Mouse (Mus musculus) embryonic facial prominence, embryonic 14.5 days (tissue): ENCODE data around the gene Idh3b. TPM values are rescaled to one million over a fixed set of nuclear protein-coding genes. Genes with fewer than 3 reads are reported as not detected.

ENCODE experiments used
- ATAC-seq: fragments of 200-750 bp; cut with Nextera tagmentation; 2 replicates; pipeline ENCODE4 v1.8.0; 2017; ENCODE audit warnings: low read depth, moderate number of reproducible peaks, moderate TSS enrichment
- DNase-seq: peaks from one replicate; pipeline ENCODE4 v3.0.0-alpha.2; 2015; ENCODE audit warnings: low spot score
- H3K27ac ChIP-seq: fragments of 300-500 bp; sonication (generic); replicated peaks from 2 replicates; pipeline ENCODE4 v1.5.1; 2014; ENCODE audit warnings: low read depth, mild to moderate bottlenecking, low read length, moderate library complexity
- H3K27me3 ChIP-seq: fragments of 300-500 bp; sonication (generic); replicated peaks from 2 replicates; pipeline ENCODE4 v1.6.1; 2014; ENCODE audit warnings: low read length; ENCODE audit not compliant: control insufficient read depth, insufficient read depth
- H3K36me3 ChIP-seq: fragments of 300-500 bp; sonication (generic); 2 replicates; pipeline ENCODE4 v1.6.1; 2014; ENCODE audit warnings: low read length, mixed read lengths; ENCODE audit not compliant: control insufficient read depth, insufficient read depth
- H3K4me1 ChIP-seq: fragments of 300-500 bp; sonication (generic); 2 replicates; pipeline ENCODE4 v1.6.1; 2014; ENCODE audit warnings: antibody characterized with exemption, low read length; ENCODE audit not compliant: control insufficient read depth, insufficient read depth
- H3K4me2 ChIP-seq: fragments of 300-500 bp; sonication (generic); 2 replicates; pipeline ENCODE4 v1.6.1; 2014; ENCODE audit warnings: low read depth, mild to moderate bottlenecking, low read length, moderate library complexity, mixed read lengths
- H3K4me3 ChIP-seq: fragments of 300-500 bp; sonication (generic); 2 replicates; pipeline ENCODE4 v1.5.1; 2014; ENCODE audit warnings: low read depth, mild to moderate bottlenecking, low read length
- H3K9ac ChIP-seq: fragments of 300-500 bp; sonication (generic); 2 replicates; pipeline ENCODE4 v1.6.1; 2014; ENCODE audit warnings: low read depth, mild to moderate bottlenecking, low read length, moderate library complexity, mixed read lengths
- H3K9me3 ChIP-seq: fragments of 300-500 bp; sonication (generic); 2 replicates; pipeline ENCODE4 v1.6.1; 2016; ENCODE audit warnings: low read length; ENCODE audit not compliant: control insufficient read depth
- WGBS: fragments of 180-500 bp; shearing (Covaris S2); extraction: QIAGEN DNeasy Blood & Tissue Kit; methylation state at CpG from one replicate; pipeline ENCODE4 v1.1.7; 2014; 5-methylcytosine and 5-hydroxymethylcytosine counted together
- polyA plus RNA-seq: library from polyadenylated mRNA; unstranded; fragments of >200 nt; fragmentation: Nextera tagmentation; extraction: Ambion mirVana; gene quantifications from 2 replicates; pipeline ENCODE4 v1.2.1, GENCODE M21; 2014

Gene Idh3b
- polyA plus RNA-seq, 1 experiment from 2014 or later, result 166 TPM

- H3K27me3 ChIP-seq, result no peaks in the 10 kb centered on the region
- WGBS, result 78% methylated on average over 7 of the region's 7 CpGs
- H3K27ac ChIP-seq, result no peak overlapping the region
- H3K9me3 ChIP-seq, result no peaks in the 10 kb centered on the region
- H3K4me3 ChIP-seq, result no peak overlapping the region
- ATAC-seq (no peak), DNase-seq (no peak)
- no peaks in the 10 kb centered on the region for H3K4me1 ChIP-seq
- H3K9ac ChIP-seq, result no peak overlapping the region
- H3K4me2 ChIP-seq, result no peak overlapping the region
- H3K36me3 ChIP-seq, result no peaks in the 10 kb centered on the region
Measured at GRCm38 (mm10) chr2:130248226-130248625, 36.1 kb downstream of the Idh3b start.

DNA sequence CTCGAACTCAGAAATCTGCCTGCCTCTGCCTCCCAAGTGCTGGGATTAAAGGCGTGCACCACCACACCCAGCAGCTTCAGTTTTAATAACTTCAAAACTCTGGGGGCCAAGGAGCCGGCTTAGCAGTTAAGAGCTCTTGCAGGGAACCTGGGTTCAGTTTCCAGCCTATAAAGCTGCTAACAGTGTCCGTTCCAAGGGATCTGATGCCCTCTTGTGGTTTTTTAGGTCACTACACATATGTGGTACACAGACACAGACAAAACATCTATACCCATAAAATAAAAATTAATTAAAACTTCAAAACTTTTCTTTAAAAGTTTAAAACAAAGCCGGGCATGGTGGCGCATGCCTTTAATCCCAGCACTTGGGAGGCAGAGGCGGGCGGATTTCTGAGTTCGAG lies 37.4 kb downstream of the Idh3b start:
- DNase-seq (peak; percentile 36), ATAC-seq (no peak)
- H3K27ac ChIP-seq, result no peak overlapping the region
- H3K9ac ChIP-seq, result no peak overlapping the region
- no peaks in the 10 kb centered on the region for H3K9me3 ChIP-seq
- no peak overlapping the region for H3K4me3 ChIP-seq
- H3K27me3 ChIP-seq, result no peaks in the 10 kb centered on the region
- H3K4me1 ChIP-seq, result no peaks in the 10 kb centered on the region
- no peaks in the 10 kb centered on the region for H3K36me3 ChIP-seq
- 47% methylated on average over 9 of the region's 9 CpGs for WGBS
- H3K4me2 ChIP-seq, result no peak overlapping the region

Other genes starting within 250 kb of the Idh3b start
- 0.07 TPM in 1 of 2 replicates, not detected in the other for gene Tgm6, start 172.1 kb downstream of the Idh3b start, polyA plus RNA-seq
- 472 and 523 TPM in 2 replicates for gene Snrpb, start 105.1 kb downstream of the Idh3b start, polyA plus RNA-seq
- gene Tmc2, start 89.4 kb downstream of the Idh3b start, polyA plus RNA-seq, result not detected in 2 replicates
- 229 and 230 TPM in 2 replicates for gene Nop56, start 10.1 kb downstream of the Idh3b start, polyA plus RNA-seq
- 4.2 and 5.1 TPM in 2 replicates for gene Ebf4, start 10.6 kb upstream of the Idh3b start, polyA plus RNA-seq
- 94.8 and 106 TPM in 2 replicates for gene Cpxm1, start 113.0 kb upstream of the Idh3b start, polyA plus RNA-seq
- gene Gm28372, start 120.7 kb upstream of the Idh3b start, polyA plus RNA-seq, result not detected in 2 replicates
- not detected in 2 replicates for gene 1700020A23Rik, start 120.7 kb upstream of the Idh3b start, polyA plus RNA-seq
- gene Tmem239, start 121.9 kb upstream of the Idh3b start, polyA plus RNA-seq, result not detected in 2 replicates
- gene Vps16, start 139.8 kb upstream of the Idh3b start, polyA plus RNA-seq, result 51.6 and 66.0 TPM in 2 replicates
- 12.2 and 12.3 TPM in 2 replicates for gene Pced1a, start 140.2 kb upstream of the Idh3b start, polyA plus RNA-seq
- 111 and 115 TPM in 2 replicates for gene Ptpra, start 165.7 kb upstream of the Idh3b start, polyA plus RNA-seq